Mouse (Mus musculus): ENCODE data around the gene Ncor2.

Ncor2 gene

DNA sequence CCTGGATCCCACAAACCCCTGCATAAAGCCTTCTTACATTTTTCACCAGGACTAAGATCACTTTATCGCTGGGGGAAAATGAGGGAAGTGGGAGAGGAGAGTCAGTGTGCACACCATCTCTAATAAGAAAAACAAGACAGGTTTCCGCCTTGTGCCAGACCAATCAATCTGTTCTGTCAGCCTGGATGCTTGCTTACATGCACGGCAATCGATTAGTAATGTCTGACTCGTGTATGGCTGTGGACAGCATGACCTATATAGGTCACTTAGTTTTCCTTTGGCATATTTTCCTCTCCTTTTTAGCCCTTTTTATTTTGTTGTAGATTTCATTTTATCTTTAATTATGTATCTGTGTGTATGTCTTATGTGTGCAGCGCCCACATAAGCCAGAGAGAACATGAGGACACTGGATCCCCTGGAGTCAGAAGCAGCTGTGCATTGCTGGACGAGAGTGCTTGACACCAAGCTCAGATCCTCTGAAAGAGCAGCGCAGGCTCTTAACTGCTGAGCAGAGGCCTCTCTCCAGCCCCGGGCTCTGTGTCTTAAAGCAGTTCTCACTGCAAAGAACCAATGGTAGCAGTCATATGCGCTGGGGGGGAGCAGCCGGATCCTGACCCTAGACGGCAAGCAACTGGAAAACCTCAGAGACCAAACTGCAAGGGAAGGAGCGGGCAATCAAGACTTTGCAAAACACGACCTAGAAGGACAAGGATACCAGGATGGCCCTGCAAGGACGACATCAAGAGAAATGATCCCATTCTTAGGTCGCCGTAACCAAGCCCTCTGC is 58.3 kb downstream of the Ncor2 start:
- TF ChIP-seq GATA4 (IDR thresholded peaks at IDR 0.05; ENCODE audit: insufficient replicate concordance, low read length), result no peak

DNA sequence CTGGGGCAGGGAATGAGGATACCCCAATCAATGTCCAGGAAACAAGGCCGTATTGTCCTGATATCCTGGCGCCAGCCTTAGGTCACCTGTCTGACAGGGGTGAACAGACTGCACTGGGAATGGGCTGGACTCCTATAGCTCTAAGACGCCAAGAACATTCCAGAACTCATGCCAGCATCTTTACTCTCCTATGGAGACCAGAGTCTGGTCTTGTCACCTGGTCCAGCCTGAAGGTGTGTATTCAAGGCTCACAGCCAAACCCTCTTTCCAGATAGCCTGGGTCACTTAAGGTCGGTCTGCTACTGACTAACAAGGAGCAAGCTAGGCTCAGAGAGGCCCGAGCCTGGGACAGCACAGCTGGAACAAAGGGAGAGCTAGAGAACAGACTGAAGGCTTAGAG is 61.8 kb downstream of the Ncor2 start:
- TF ChIP-seq GATA4 (IDR thresholded peaks at IDR 0.05; ENCODE audit: insufficient replicate concordance, low read length), result no peak

DNA sequence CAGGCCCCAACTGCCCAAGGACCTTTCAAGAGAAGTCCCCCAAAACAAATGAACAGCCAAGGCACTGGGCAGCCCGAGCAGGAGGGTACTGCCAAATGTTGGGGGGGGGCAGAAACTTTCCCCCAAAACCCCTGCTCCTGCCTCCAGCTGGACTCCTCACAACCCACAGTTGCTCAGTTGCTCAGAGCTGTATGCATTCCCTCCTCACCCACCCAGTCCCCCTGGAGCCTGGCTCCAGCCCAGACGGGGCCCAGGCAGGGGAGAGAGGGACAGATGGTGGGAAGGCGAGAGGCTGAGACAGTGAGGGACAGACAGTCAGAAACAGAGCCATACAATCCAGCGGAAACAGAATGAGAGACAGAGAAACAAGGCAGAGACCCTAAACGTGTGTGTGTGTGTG is 66.0 kb downstream of the Ncor2 start:
- TF ChIP-seq GATA4 (IDR thresholded peaks at IDR 0.05; ENCODE audit: insufficient replicate concordance, low read length), result no peak

- TF ChIP-seq GATA4 (IDR thresholded peaks at IDR 0.05; ENCODE audit: insufficient replicate concordance, low read length), result no peak
These were observed 66.4 kb downstream of the Ncor2 start for GRCm38 (mm10) chr5:125112588-125112987.

GRCm38 (mm10) chr5:125111137-125111536 is 67.9 kb downstream of the Ncor2 start:
- TF ChIP-seq GATA4 (IDR thresholded peaks at IDR 0.05; ENCODE audit: insufficient replicate concordance, low read length), result no peak

DNA sequence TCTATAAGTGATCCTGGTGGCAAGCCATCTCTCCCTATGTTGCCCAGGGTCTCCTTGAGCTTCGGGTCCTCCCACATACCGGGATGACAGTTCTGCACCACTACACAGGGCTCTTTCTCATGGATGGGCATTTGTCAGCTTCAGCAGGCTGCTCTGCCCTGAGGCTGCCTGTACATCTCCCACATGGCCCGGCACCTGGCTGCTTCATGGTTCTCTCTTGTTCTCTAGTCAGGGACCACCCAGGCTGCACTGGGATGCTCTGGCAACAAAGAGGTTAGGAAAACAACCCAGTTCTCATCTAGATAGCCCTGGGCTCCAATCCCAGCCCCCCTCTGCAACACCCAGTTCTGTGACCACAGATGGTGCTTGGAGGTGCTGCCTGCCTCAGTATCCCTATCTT is 68.3 kb downstream of the Ncor2 start:
- TF ChIP-seq GATA4 (IDR thresholded peaks at IDR 0.05; ENCODE audit: insufficient replicate concordance, low read length), result no peak

GRCm38 (mm10) chr5:125110196-125110595 is 68.8 kb downstream of the Ncor2 start:
- TF ChIP-seq GATA4 (IDR thresholded peaks at IDR 0.05; ENCODE audit: insufficient replicate concordance, low read length), result no peak

DNA sequence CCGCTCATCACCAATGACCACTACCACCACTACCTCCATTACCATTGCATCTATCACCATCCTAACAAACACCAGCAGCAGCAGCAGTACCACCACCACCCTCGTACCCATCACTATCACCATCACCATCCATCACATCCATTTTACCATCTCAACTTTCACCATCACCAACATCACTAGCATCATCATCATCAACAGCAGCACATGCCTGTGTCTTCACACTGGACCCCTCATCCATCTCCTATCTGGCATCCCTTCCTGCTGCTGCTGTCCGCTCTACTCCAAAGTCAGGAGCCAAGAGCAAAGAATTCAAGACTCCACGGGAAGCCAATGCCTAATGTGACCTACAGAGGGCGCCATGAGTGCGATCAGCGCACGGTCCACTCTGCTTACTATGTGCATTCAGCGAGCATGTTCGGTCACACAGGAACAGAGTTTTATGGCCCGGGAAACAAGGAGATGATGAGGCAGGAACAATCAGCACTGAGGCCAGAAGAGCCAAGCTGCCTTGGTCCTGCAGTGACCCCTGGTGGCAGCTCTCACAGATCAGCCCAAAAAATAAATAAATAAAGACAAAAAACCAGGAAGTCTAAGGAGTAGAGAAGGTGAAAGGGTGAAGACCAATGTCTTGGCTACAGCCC is 71.9 kb downstream of the Ncor2 start:
- TF ChIP-seq GATA4 (IDR thresholded peaks at IDR 0.05; ENCODE audit: insufficient replicate concordance, low read length), result no peak

DNA sequence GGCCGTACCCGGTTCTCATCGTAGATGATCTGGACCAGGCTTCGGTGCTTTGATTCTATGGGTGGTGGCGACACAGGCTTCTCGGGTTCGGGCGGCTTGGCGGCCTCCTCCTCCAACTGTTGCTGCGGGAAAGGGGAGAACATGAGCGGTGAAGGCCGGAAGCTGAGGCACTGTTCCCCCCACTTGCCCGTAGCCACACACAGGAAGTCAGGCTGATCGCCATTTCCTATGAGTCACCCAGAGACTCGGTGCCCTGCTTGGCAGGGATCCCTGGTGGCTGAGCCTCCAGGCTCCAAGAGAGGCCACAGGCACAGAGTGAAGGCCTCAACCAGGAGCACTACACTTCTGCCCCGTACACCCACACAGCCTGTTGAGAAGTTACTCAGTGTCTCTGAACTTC is 72.8 kb downstream of the Ncor2 start:
- TF ChIP-seq GATA4 (IDR thresholded peaks at IDR 0.05; ENCODE audit: insufficient replicate concordance, low read length), result no peak

GRCm38 (mm10) chr5:125104841-125105240 is 74.2 kb downstream of the Ncor2 start:
- TF ChIP-seq GATA4 (IDR thresholded peaks at IDR 0.05; ENCODE audit: insufficient replicate concordance, low read length), result no peak

GRCm38 (mm10) chr5:125103396-125103795 is 75.6 kb downstream of the Ncor2 start:
- TF ChIP-seq GATA4 (IDR thresholded peaks at IDR 0.05; ENCODE audit: insufficient replicate concordance, low read length), result no peak

- TF ChIP-seq GATA4 (IDR thresholded peaks at IDR 0.05; ENCODE audit: insufficient replicate concordance, low read length), result no peak
These were observed 76.1 kb downstream of the Ncor2 start for GRCm38 (mm10) chr5:125102907-125103306.

DNA sequence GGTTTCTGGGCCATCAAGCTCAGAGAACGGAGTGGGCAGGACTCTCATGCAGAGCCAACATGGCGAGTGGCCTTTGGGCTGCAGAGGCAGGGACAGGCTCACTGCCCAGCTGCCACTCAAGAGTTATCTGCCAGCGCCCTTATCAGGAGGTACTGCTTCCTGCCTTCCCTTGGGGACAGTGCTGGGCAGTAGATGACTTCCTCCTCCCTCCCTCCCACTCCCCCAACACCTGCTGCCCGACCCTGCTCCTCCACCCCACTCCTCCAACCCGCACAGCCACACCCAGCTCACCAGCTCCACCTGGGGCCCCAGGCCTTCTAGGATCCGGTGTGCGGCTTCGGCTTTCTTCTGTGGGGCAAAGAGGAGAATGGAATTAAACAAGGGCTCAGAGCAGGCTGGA is 76.7 kb downstream of the Ncor2 start:
- no peak for TF ChIP-seq GATA4 (IDR thresholded peaks at IDR 0.05; ENCODE audit: insufficient replicate concordance, low read length)

DNA sequence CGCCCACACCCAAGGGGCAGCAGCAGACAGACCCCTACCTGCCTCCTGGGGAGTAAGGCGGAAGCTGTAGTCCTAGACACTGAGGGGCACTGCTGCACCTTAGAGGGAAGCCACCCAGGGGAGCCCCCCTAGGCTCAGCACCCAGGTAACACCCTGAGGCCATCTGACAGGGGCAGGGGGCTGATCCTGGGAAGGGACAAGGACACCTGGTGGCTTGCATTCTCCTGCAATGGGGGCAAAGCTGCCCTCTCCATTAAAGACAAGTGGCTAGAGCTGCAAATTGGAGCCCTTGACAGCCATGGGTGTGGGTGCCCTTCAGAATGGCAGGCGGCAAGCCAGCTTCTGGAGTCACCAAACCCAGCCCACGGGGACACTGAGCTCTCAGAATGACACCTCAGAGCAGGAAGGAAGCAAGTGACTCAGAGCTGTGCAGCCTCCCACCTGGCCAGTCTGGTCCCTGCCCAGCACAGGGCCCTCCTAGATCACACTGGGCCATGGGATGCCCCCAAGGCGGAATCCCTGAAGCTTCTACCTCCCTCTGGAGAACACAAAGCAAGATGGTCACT is 79.2 kb downstream of the Ncor2 start:
- no peak for TF ChIP-seq GATA4 (IDR thresholded peaks at IDR 0.05; ENCODE audit: insufficient replicate concordance, low read length)

GRCm38 (mm10) chr5:125098692-125099091 is 80.3 kb downstream of the Ncor2 start:
- no peak for TF ChIP-seq GATA4 (IDR thresholded peaks at IDR 0.05; ENCODE audit: insufficient replicate concordance, low read length)

DNA sequence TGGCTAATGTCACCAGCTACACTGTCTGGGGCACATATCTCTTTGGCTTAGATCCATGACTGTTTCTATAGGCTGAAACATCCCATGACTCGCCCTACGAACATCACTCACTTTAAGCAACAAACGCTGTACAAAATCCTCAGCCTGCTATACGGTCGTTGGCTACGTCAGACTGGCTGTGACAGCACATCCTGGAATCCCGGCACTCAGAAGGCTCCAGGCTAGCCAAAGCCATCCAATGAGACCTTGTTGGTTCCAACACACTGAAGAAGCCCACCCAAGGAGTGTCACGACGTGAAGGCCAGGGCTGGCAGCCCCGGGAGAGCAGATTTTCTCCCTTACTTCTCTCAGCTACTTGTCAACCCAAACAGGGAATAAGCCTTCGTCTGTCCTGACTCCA is 82.7 kb downstream of the Ncor2 start:
- TF ChIP-seq GATA4 (IDR thresholded peaks at IDR 0.05; ENCODE audit: insufficient replicate concordance, low read length), result no peak
